Mouse (Mus musculus) right cerebral cortex, postnatal 36 days (tissue): Measurements from ENCODE around the gene Olfr1330.
"Not testable (repeated sequence)": the region's sequence is repeated elsewhere in the genome, so short reads cannot be mapped to it uniquely, and the experiment has no call there.

Source experiments
- DNase-seq, 2 experiments: peaks; one replicate each; pipeline ENCODE4 v3.0.0; 2022; ENCODE audit warnings: low spot score in 2 of 2, mixed read lengths in 1 of 2

Gene Olfr1330

GRCm38 (mm10) chr4:118888297-118888696 is at the start of gene Olfr1330:
Olfr1330 (plus strand) TSS chr4:118888597.
- no peak for DNase-seq

GRCm38 (mm10) chr4:118861791-118862190 is 26.6 kb upstream of the Olfr1330 start:
- DNase-seq, result no peak

- peak in 1 of 2 experiments; percentile 0 for DNase-seq
Observed at GRCm38 (mm10) chr4:118862704-118863103, 25.7 kb upstream of the Olfr1330 start.

GRCm38 (mm10) chr4:118864349-118864748 is 24.0 kb upstream of the Olfr1330 start, which contains the start of gene Olfr1331:
Olfr1331 (plus strand) TSS chr4:118864649.
- DNase-seq, result no peak

- DNase-seq, result no peak
Observed at GRCm38 (mm10) chr4:118867566-118867965, 20.8 kb upstream of the Olfr1330 start.

- DNase-seq, result no peak
Observed at GRCm38 (mm10) chr4:118901981-118902380, 13.6 kb downstream of the Olfr1330 start.

- not testable (repeated sequence) for DNase-seq
Observed at GRCm38 (mm10) chr4:118917365-118917764, 29.0 kb downstream of the Olfr1330 start, which contains the start of gene Olfr1329. Olfr1329 (minus strand) TSS chr4:118917465.

GRCm38 (mm10) chr4:118931326-118931725 is 42.9 kb downstream of the Olfr1330 start:
- DNase-seq, result not testable (repeated sequence)

- no peak for DNase-seq
Observed at GRCm38 (mm10) chr4:118938512-118938911, 50.1 kb downstream of the Olfr1330 start, which contains the start of gene Olfr1328. Olfr1328 (minus strand) TSS chr4:118938612.
